Mouse (Mus musculus): ENCODE data around the gene Kazald1.

DNA sequence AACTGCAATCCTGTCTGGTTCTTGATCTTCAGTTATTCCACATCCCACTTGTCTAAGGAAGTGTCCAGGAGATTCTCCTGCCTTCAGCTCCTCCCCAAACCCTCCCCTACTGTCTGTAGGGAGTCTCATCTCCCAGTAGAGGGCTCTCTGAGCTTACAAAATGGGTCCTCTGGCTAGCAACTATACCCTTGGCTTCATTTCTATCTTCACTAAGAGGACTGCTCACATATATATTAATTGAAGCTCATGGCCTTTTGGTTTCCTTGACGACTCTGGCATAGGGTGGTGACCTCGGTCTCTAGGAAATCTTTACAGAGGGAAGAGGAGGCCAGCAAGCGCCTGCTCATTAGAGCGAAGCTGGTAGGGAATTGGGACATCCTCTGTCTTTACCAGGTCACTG, 18.7 kb upstream of the Kazald1 start:
- TF ChIP-seq POLR2A (IDR thresholded peaks at IDR 0.05; ENCODE audit: insufficient read depth, low read depth, low read length) (no peak), CTCF (IDR thresholded peaks at IDR 0.05; ENCODE audit: insufficient read depth, low read depth, low read length) (no peak)

Data from olfactory bulb, adult 2 months (tissue).